Mouse (Mus musculus) midbrain, embryonic 13.5 days (tissue): ENCODE measurements at regions not wholly inside any gene's neighbourhood (a gene's known extent, or its start where the extent isn't known, plus 50 kb on each side); places are given as distances from the start of the nearest gene placed in this dataset.
A peak's percentile ranks its signal among the peaks of the same experiment; 100 is the strongest.

Experiments used
- ATAC-seq: fragments of 200-750 bp; cut with Nextera tagmentation; 2 replicates; pipeline ENCODE4 v1.8.0; 2017; ENCODE audit warnings: mild to moderate bottlenecking, moderate TSS enrichment, moderate library complexity
- H3K27ac ChIP-seq: fragments of 300-500 bp; sonication (generic); 2 replicates; pipeline ENCODE4 v1.5.1; 2015; ENCODE audit warnings: inconsistent platforms, mild to moderate bottlenecking, moderate library complexity
- H3K27me3 ChIP-seq: fragments of 300-500 bp; sonication (generic); 2 replicates; pipeline ENCODE4 v1.6.1; 2015; ENCODE audit warnings: mild to moderate bottlenecking, inconsistent platforms
- H3K36me3 ChIP-seq: fragments of 300-500 bp; sonication (generic); 2 replicates; pipeline ENCODE4 v1.6.1; 2015; ENCODE audit warnings: mild to moderate bottlenecking, inconsistent platforms
- H3K4me1 ChIP-seq: fragments of 300-500 bp; sonication (generic); replicated peaks from 2 replicates; pipeline ENCODE4 v1.6.1; 2015; ENCODE audit warnings: inconsistent platforms
- H3K4me2 ChIP-seq: fragments of 300-500 bp; sonication (generic); replicated peaks from 2 replicates; pipeline ENCODE4 v1.6.1; 2015; ENCODE audit warnings: moderate library complexity, mild to moderate bottlenecking, inconsistent platforms
- H3K4me3 ChIP-seq: fragments of 300-500 bp; sonication (generic); replicated peaks from 2 replicates; pipeline ENCODE4 v1.5.1; 2015; ENCODE audit warnings: mild to moderate bottlenecking, inconsistent platforms
- H3K9ac ChIP-seq: fragments of 300-500 bp; sonication (generic); replicated peaks from 2 replicates; pipeline ENCODE4 v1.6.1; 2015; ENCODE audit warnings: mild to moderate bottlenecking, inconsistent platforms
- H3K9me3 ChIP-seq: fragments of 300-500 bp; sonication (generic); 2 replicates; pipeline ENCODE4 v1.6.1; 2016; ENCODE audit warnings: mild to moderate bottlenecking, inconsistent platforms
- WGBS: fragments of 180-500 bp; shearing (Covaris S2); methylation state at CpG from one replicate; pipeline ENCODE4 v1.1.7; 2015; 5-methylcytosine and 5-hydroxymethylcytosine counted together

DNA sequence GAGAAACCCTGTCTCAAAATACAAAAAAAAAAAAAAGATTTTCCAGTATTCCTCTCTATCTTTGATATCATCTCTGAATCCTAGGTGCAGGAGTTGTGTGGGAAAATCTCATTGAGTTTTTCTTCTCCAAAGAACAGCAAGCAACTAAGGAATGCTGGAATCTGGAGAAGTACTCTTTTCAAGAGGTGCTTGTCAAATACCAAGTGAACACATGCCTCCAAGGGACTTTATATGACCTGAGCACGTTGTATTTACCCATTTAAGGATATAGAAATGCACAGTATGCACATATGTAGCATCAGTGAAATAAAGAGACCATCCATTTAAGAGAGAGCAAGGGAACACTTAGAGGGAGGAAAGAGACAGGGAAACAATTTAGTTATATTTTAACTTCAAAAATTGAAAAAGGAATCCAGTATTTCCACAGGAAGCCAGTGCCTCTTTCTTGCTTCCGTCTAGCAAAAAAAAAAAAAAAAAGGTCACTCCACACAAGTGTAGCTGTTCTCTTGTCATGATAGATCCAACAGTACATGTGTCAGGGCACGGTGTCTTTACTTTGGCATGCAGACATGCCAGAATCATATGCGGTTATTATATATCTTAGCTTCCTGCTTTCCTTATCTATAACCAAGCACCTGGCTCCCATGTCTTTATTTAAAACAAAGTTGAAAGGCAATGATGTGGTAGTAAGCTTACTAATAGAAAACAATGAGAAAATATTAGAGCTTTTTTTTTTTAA is 212.1 kb upstream of the Etaa1 start:
- ATAC-seq: no peak
- 85% methylated on average over 4 of the region's 4 CpGs for WGBS
- Histone ChIP-seq H3K27me3 (no peaks in the 10 kb centered on the region), H3K36me3 (no peaks in the 10 kb centered on the region), H3K4me1 (no peaks in the 10 kb centered on the region), H3K9ac (no peak overlapping the region), H3K9me3 (no peaks in the 10 kb centered on the region), H3K4me2 (no peak overlapping the region), H3K4me3 (no peak overlapping the region), H3K27ac (no peak overlapping the region)

DNA sequence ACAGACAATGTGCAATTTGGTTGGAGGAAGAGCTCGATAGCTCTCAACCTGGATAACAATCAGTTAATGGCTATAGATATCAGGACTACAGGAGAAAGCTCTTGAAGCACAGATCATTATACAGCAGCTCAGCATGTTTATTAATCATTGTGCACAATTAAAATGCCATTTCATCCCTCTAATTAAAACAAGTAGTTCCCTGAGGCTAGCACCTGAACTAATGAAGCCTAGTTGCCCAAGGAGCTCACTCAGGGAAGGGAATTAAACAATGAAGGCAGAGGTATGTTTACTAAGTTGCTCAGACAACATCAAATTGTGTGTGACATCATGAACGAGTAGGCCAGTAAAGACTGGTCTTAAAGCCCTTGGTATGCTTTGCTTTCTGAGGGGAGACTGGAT is 210.3 kb upstream of the Etaa1 start:
- no peaks in the 10 kb centered on the region for H3K27me3 ChIP-seq
- no peak overlapping the region for H3K4me2 ChIP-seq
- H3K9me3 ChIP-seq: no peaks in the 10 kb centered on the region
- H3K4me3 ChIP-seq: no peak overlapping the region
- H3K4me1 ChIP-seq: no peaks in the 10 kb centered on the region
- no peak overlapping the region for H3K9ac ChIP-seq
- 62% methylated on average over 2 of the region's 2 CpGs for whole genome bisulfite sequencing
- H3K27ac ChIP-seq: no peak overlapping the region
- peak; percentile 70; the same call in 1 of the 2 replicates for ATAC-seq
- H3K36me3 ChIP-seq: no peaks in the 10 kb centered on the region

GRCm38 (mm10) chr11:18163156-18164024 is 209.7 kb upstream of the Etaa1 start:
- H3K36me3 ChIP-seq: no peaks in the 10 kb centered on the region
- 86% methylated on average over 5 of the region's 5 CpGs for WGBS

DNA sequence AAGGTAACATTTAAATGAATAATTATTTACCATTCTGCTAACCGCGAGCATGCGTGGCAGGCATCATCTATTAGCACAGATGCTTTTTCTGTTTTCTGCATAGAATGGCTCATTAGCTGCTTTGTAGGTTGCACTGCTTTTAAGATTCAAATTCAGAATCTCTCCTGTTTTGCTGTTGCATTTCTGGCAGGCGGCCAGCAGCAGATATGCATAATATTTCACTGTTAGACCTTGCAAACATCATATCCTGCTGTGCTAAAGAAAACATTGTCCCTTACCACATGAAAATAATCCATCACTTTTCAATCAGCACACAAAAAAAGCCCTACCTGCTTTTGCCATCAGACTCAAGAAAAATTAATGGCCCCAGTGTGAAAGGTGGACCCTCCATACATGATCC is 202.8 kb upstream of the Etaa1 start:
- Histone ChIP-seq H3K9me3 (no peaks in the 10 kb centered on the region), H3K27ac (no peak overlapping the region), H3K36me3 (no peaks in the 10 kb centered on the region), H3K9ac (no peak overlapping the region), H3K4me2 (no peak overlapping the region), H3K27me3 (no peaks in the 10 kb centered on the region), H3K4me1 (peaks cover 9% of the 10 kb centered on the region), H3K4me3 (no peak overlapping the region)
- WGBS: 74% methylated on average over 4 of the region's 4 CpGs
- no peak for ATAC-seq

More at GRCm38 (mm10) chr11:18163156-18164024, 209.7 kb upstream of the Etaa1 start:
- Histone ChIP-seq H3K4me2 (no peak overlapping the region), H3K4me1 (no peaks in the 10 kb centered on the region), H3K4me3 (no peak overlapping the region), H3K27ac (no peak overlapping the region), H3K9ac (no peak overlapping the region), H3K9me3 (no peaks in the 10 kb centered on the region), H3K27me3 (no peaks in the 10 kb centered on the region)
- ATAC-seq: no peak

DNA sequence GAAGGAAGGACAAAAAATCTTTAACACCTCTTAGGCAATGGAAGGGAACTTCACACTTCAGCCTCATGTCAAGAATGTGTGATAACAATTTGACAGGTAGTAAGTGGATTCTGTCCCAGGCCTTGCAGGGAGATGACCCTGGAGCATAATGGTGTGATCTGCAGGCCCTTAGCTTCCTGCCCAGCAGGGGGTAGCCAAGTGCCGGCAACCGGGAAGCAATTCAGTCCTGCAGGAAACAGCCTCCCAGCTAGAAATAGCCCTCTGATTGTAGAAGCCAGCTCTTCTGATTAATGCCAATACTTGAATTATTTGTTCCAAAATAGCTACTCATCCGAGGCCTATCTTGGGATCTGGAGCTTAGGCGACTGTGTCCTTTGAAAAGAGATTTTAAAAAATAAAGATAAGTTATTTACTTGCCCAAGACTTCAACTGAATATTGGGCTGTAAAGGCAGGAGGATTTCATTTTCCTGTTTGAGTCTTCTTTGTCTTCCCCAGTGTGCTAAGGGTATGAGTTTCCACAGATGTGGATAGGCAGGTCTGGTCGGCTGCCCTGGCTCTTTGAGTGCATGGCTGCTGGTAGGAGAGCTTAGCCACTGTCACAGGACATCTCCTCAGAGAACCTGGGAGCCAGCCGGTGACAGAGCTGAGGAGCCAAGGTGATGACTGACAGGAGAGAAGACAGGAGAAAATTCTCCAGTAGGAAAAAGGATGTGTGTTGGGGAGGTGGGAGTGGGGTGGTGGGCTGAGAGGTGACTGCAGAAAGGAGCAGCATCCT is 198.3 kb upstream of the Etaa1 start:
- H3K27ac ChIP-seq: no peak overlapping the region

DNA sequence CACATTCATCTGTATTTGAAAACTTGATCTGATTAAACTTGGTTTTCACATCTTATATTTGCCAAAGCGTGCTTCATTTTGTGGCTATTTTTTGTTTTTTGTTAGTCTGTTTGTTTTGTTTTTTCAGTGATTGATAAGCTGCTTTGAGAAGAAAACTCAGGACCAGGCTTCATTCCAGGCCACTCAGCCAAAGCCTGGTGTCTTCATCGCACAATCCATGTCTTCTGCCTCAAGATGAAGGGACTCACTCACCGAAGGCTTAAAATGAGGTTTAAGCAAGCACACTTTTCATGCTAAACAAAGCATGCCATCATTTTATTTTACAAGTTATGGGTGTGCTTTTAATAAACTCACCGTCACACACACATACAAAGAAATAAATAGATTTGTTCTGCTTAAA is 197.7 kb upstream of the Etaa1 start:
- ATAC-seq: no peak
- WGBS: 55% methylated on average over 4 of the region's 4 CpGs
- Histone ChIP-seq H3K9me3 (no peaks in the 10 kb centered on the region), H3K27me3 (no peaks in the 10 kb centered on the region), H3K9ac (no peak overlapping the region), H3K4me2 (no peak overlapping the region), H3K4me3 (no peak overlapping the region), H3K4me1 (peaks cover 9% of the 10 kb centered on the region), H3K36me3 (no peaks in the 10 kb centered on the region), H3K27ac (no peak overlapping the region)

More for the DNA sequence above, 198.3 kb upstream of the Etaa1 start:
- ATAC-seq: peak; percentile 83
- no peak overlapping the region for H3K4me3 ChIP-seq
- no peak overlapping the region for H3K4me2 ChIP-seq
- H3K9me3 ChIP-seq: no peaks in the 10 kb centered on the region
- H3K36me3 ChIP-seq: no peaks in the 10 kb centered on the region
- 23% methylated on average over 6 of the region's 6 CpGs for WGBS
- no peaks in the 10 kb centered on the region for H3K27me3 ChIP-seq
- no peak overlapping the region for H3K9ac ChIP-seq
- H3K4me1 ChIP-seq: peaks cover 9% of the 10 kb centered on the region

DNA sequence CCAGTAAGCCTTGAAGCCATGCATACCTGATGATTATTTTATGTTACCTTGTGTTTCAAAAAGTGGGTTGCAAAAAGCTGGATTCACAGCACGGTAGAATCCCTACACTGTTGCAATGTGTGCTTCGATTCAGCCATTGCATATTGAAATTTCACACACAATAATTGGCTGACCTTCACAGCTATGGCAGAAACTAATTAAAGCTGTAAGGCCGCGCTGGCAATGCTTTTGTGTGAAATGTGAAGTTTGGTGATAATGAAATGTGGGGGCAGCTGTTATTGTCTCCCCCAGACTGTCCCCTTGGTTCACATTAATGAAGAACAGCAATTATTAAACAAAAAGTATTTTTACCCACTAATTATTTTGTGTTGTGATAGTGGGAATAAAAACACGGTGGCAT is 173.8 kb upstream of the Etaa1 start:
- Histone ChIP-seq H3K9me3 (no peaks in the 10 kb centered on the region), H3K36me3 (no peaks in the 10 kb centered on the region), H3K4me2 (no peak overlapping the region), H3K4me3 (no peak overlapping the region), H3K27me3 (no peaks in the 10 kb centered on the region), H3K9ac (no peak overlapping the region), H3K4me1 (no peaks in the 10 kb centered on the region), H3K27ac (no peak overlapping the region)
- 75% methylated on average over 5 of the region's 5 CpGs for WGBS
- no peak for ATAC-seq

- WGBS: 94% methylated on average over 6 of the region's 6 CpGs
- no peak for ATAC-seq
Observed at GRCm38 (mm10) chr11:18123031-18123430, 169.4 kb upstream of the Etaa1 start.

DNA sequence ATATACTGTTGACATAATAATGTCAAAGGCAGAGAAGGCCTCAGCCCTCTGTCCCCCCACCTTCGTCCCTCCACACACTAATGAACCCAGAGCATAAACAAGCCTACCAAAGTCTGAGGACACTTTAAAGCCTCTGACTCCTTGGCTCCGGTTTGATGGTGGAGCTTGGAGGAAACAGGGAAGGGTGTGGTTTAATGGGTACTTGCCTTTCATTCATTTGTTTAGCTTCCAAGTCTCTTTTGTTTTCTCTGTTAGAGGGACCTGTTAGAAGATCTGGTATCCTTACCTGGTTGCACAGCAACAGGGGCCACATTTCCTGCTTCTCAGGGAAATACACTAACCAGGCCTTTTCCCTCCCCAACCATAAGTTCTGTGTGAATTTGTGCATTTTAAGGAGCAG is 168.9 kb upstream of the Etaa1 start:
- no peak overlapping the region for H3K4me3 ChIP-seq
- ATAC-seq: no peak
- H3K9ac ChIP-seq: no peak overlapping the region
- no peak overlapping the region for H3K4me2 ChIP-seq
- H3K27ac ChIP-seq: no peak overlapping the region
- H3K9me3 ChIP-seq: no peaks in the 10 kb centered on the region
- H3K27me3 ChIP-seq: no peaks in the 10 kb centered on the region
- no peaks in the 10 kb centered on the region for H3K36me3 ChIP-seq
- 81% methylated on average over 2 of the region's 2 CpGs for WGBS
- H3K4me1 ChIP-seq: no peaks in the 10 kb centered on the region

More at GRCm38 (mm10) chr11:18123031-18123430, 169.4 kb upstream of the Etaa1 start:
- Histone ChIP-seq H3K27me3 (no peaks in the 10 kb centered on the region), H3K4me1 (no peaks in the 10 kb centered on the region), H3K4me3 (no peak overlapping the region), H3K4me2 (no peak overlapping the region), H3K9me3 (no peaks in the 10 kb centered on the region), H3K36me3 (no peaks in the 10 kb centered on the region), H3K27ac (no peak overlapping the region), H3K9ac (no peak overlapping the region)

DNA sequence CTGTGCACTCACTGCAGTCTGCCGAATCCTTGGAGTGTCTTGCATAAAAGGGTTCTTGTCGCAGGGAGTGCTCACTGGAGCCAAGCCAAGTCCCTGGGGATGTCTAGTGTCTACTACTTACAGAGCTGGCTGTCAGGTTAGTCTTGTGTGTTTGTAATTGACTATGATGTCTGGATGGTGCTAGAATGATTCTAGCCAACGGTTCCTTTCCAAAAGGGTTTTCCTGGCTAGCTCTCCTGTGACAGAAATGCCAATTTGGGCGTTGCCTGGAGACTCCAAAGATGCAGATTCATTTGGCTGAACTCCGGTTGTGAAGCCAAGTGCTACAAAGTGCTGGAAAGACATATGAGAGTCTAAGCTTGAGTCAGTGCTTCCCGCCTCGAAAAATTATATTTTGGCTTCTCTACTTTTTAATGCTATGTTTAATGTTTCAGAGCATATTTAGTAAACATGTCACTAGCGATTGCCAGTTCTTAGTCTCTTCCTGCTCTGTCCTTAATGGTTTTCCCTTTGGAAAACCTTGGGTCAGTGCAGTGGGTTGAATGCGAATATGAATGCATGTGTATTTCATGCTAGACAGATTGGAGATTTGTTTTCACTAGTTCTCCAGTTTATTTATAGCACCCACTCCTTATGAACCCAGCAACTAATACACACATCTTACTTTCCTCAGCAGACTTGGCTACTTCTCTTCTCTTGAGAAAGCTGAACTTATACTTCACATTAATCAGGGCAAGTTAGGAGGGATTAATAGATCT is 162.2 kb upstream of the Etaa1 start:
- Histone ChIP-seq H3K36me3 (no peaks in the 10 kb centered on the region), H3K27me3 (no peaks in the 10 kb centered on the region), H3K27ac (no peak overlapping the region), H3K4me3 (no peak overlapping the region), H3K4me2 (no peak overlapping the region), H3K9me3 (no peaks in the 10 kb centered on the region), H3K9ac (no peak overlapping the region), H3K4me1 (no peaks in the 10 kb centered on the region)
- 79% methylated on average over 9 of the region's 9 CpGs for WGBS
- peak; percentile 63 for ATAC-seq

DNA sequence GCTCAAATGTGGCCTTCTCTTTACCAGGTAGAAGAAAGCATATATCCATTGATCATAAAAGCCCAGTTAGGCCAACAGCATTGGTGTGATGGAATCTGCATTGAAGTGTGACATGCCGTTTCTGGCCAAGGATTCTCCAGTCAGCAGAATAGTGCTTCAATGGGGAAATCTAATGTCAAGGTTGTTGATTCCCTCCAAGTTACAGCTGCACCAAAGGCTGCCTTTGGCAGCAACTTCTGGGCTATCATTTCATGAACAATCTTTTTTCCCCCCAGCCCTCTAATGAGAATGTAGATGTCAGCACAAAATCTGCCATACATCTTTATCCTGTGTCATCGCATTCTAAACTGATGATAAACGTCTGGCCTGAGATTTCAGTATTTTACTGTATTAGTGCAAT is 149.2 kb upstream of the Etaa1 start:
- H3K9me3 ChIP-seq: no peaks in the 10 kb centered on the region
- WGBS: 84% methylated on average over 3 of the region's 3 CpGs
- ATAC-seq: no peak

More for the DNA sequence above, 149.2 kb upstream of the Etaa1 start:
- Histone ChIP-seq H3K4me1 (no peaks in the 10 kb centered on the region), H3K36me3 (no peaks in the 10 kb centered on the region), H3K4me3 (no peak overlapping the region), H3K4me2 (no peak overlapping the region), H3K9ac (no peak overlapping the region), H3K27ac (no peak overlapping the region), H3K27me3 (no peaks in the 10 kb centered on the region)
